Mouse (Mus musculus): ENCODE results near the gene Defb19.

Defb19 gene

GRCm38 (mm10) chr2:152586926-152587560 lies 6.9 kb upstream of the Defb19 start:
- peak; percentile 32 for DNase-seq (ENCODE audit: extremely low spot score)

GRCm38 (mm10) chr2:152580612-152581011 lies 500 bp upstream of the Defb19 start:
- DNase-seq (ENCODE audit: extremely low spot score) = no peak

- DNase-seq (ENCODE audit: extremely low spot score) = no peak
Measured at GRCm38 (mm10) chr2:152573484-152573883, 6.6 kb downstream of the Defb19 start.

- DNase-seq (ENCODE audit: extremely low spot score) = no peak
Measured at GRCm38 (mm10) chr2:152572114-152572794, 7.9 kb downstream of the Defb19 start, which contains the start of gene Defb21. Gene Defb21 (plus strand): TSS chr2:152572744.

- no peak for DNase-seq (ENCODE audit: extremely low spot score)
Measured at GRCm38 (mm10) chr2:152570313-152570712, 9.8 kb downstream of the Defb19 start.

- DNase-seq (ENCODE audit: extremely low spot score) = no peak
Measured at GRCm38 (mm10) chr2:152569881-152570280, 10.2 kb downstream of the Defb19 start.

GRCm38 (mm10) chr2:152569038-152569437 lies 11.1 kb downstream of the Defb19 start, which contains the start of gene Gm17416:
Gene Gm17416 (plus strand): TSS chr2:152569338.
- no peak for DNase-seq (ENCODE audit: extremely low spot score)

- no peak for DNase-seq (ENCODE audit: extremely low spot score)
Measured at GRCm38 (mm10) chr2:152556655-152557054, 23.5 kb downstream of the Defb19 start.

- peak; percentile 65 for DNase-seq (ENCODE audit: extremely low spot score)
Measured at GRCm38 (mm10) chr2:152553774-152554423, 26.2 kb downstream of the Defb19 start.

GRCm38 (mm10) chr2:152548124-152548523 lies 32.0 kb downstream of the Defb19 start:
- no peak for DNase-seq (ENCODE audit: extremely low spot score)

GRCm38 (mm10) chr2:152544691-152545090 lies 35.4 kb downstream of the Defb19 start:
- DNase-seq (ENCODE audit: extremely low spot score) = peak; percentile 48

- DNase-seq (ENCODE audit: extremely low spot score) = no peak
Measured at GRCm38 (mm10) chr2:152543478-152543877, 36.6 kb downstream of the Defb19 start.

GRCm38 (mm10) chr2:152542897-152543296 lies 37.2 kb downstream of the Defb19 start:
- DNase-seq (ENCODE audit: extremely low spot score) = no peak

GRCm38 (mm10) chr2:152541979-152542378 lies 38.1 kb downstream of the Defb19 start:
- no peak for DNase-seq (ENCODE audit: extremely low spot score)

GRCm38 (mm10) chr2:152539944-152540710 lies 40.0 kb downstream of the Defb19 start, which contains the start of gene Defb29:
Gene Defb29 (minus strand): TSS chr2:152540098.
- no peak for DNase-seq (ENCODE audit: extremely low spot score)

All from embryo, embryonic 9.5 days (tissue).